Comparison of ENCODE assay signal across 18 mouse cellular contexts in the genomic region with DNA sequence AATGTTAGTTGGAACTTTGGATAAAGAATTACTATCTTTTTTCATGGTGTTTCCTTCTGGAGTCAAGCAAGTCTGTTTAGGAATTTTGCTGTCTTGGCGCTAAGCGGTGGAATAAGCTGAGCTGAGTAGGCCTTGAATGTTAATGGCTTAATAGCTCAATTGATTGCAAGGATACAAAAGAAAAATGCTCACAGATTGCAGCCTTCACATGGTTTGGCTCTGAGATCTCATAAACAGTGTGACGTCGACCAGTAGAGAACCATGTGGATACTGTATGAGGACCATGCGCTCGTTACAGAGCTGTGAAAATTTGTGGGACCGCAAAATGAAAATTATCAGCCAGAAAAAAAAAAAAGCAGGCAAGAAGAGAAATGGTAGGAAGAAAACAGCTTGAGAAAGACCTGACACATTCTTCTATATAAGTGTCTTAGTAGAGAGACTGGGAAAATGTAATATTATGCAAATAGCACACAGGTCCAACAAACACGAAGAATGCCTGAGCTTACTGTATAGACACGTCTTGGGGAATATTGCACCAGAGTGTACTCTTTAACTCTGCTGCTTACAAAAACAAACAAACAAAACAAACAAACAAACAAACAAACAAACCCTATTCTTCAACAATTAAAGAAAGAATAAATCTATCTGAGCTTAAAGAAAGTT.
DNase-seq lines count a peak whose midpoint lies in the region; ATAC-seq and TF ChIP-seq lines count a peak whose summit lies in the region.
"Had no signal": no experiment of that assay in that cellular context is flagged by ENCODE, and none has a peak within 500 bp of the region (broad histone marks: within the 10 kb centered on the region; RNA-seq: fewer than 3 reads in every experiment).

No protein-coding gene starts in this region.

- no peaks in the 10 kb centered on the region for H3K36me3 ChIP-seq in lung, postnatal 0 days (ENCODE audit: insufficient read depth, low read length)
- H3K36me3 ChIP-seq: embryonic facial prominence, embryonic 10.5 days; G1E; heart, embryonic 12.5 days; hindbrain, embryonic 10.5 days had no signal

- no peak for TF ChIP-seq CTCF in layer of hippocampus, adult 2 months (conservative IDR thresholded peaks at IDR 0.05)
- TF ChIP-seq CTCF in lung, postnatal 0 days (IDR thresholded peaks at IDR 0.05): no peak
- no peak for TF ChIP-seq CTCF in brain, embryonic 14.5 days (IDR thresholded peaks at IDR 0.05; ENCODE audit: borderline replicate concordance, extremely low read depth, insufficient read depth, insufficient read length)

- DNase-seq in cerebellum, postnatal 10 days: peak; percentile 41 to 43
- no peak for DNase-seq in cerebellum, adult 9-11 months
- DNase-seq in layer of hippocampus, adult 2 months (ENCODE audit: low spot score in 2 of 2): no peak
- no peak for DNase-seq in layer of hippocampus, adult 11-12 months (ENCODE audit: low spot score)
- DNase-seq in lung, postnatal 0 days (ENCODE audit: low spot score): no peak
- DNase-seq in lung, postnatal 10 days: no peak
- peak; percentile 87 for DNase-seq in brain, embryonic 14.5 days (ENCODE audit: low read depth)
- DNase-seq in cerebellum, adult 11-12 months: no peak
- DNase-seq: adrenal gland, adult 8-10 months; B cell, adult 2 months; cerebellum, adult 11 months; gastrocnemius, postnatal 14 days had no signal

- H3K9me3 ChIP-seq in lung, postnatal 0 days (ENCODE audit: low read length): no peaks in the 10 kb centered on the region
- H3K9me3 ChIP-seq: embryonic facial prominence, embryonic 10.5 days; G1E; heart, embryonic 12.5 days; hindbrain, embryonic 10.5 days had no signal

- no peak overlapping the region for H3K4me2 ChIP-seq in lung, postnatal 0 days (replicated peaks; ENCODE audit: low read depth, low read length)
- H3K4me2 ChIP-seq: heart, embryonic 12.5 days; hindbrain, embryonic 14.5 days had no signal

- H3K4me3 ChIP-seq in layer of hippocampus, adult 2 months: no peak overlapping the region
- no peak overlapping the region for H3K4me3 ChIP-seq in lung, postnatal 0 days (ENCODE audit: low read depth, low read length)
- H3K4me3 ChIP-seq: embryonic facial prominence, embryonic 10.5 days; heart, embryonic 12.5 days; hindbrain, embryonic 10.5 days had no signal

- peak overlapping the region; percentile 28 for H3K27ac ChIP-seq in layer of hippocampus, adult 2 months
- H3K27ac ChIP-seq in lung, postnatal 0 days (ENCODE audit: low read length): no peak overlapping the region
- H3K27ac ChIP-seq: embryonic facial prominence, embryonic 10.5 days; hindbrain, embryonic 10.5 days; hindbrain, embryonic 14.5 days had no signal

- no peak for TF ChIP-seq POLR2A in brain, embryonic 14.5 days (IDR thresholded peaks at IDR 0.05; ENCODE audit: borderline replicate concordance, extremely low read depth, insufficient read depth, insufficient read length, poor library complexity, severe bottlenecking)

- H3K27me3 ChIP-seq in lung, postnatal 0 days (replicated peaks; ENCODE audit: insufficient read depth, low read length): no peaks in the 10 kb centered on the region
- H3K27me3 ChIP-seq: heart, embryonic 12.5 days had no signal

- TF ChIP-seq EP300 in lung, postnatal 0 days (IDR thresholded peaks at IDR 0.05): no peak

- peak; percentile 19; the same call in 1 of the 2 replicates for ATAC-seq in lung, postnatal 0 days
- ATAC-seq: CD4-positive, CD25-positive, alpha-beta regulatory T cell, adult 4 months had no signal

- H3K4me1 ChIP-seq in lung, postnatal 0 days (ENCODE audit: insufficient read depth, low read depth, low read length): no peaks in the 10 kb centered on the region
- H3K4me1 ChIP-seq: heart, embryonic 12.5 days; hindbrain, embryonic 10.5 days had no signal

- WGBS in lung, postnatal 0 days: 77% methylated on average over 9 of the region's 9 CpGs

- H3K9ac ChIP-seq in lung, postnatal 0 days (replicated peaks; ENCODE audit: low read depth): no peak overlapping the region
- H3K9ac ChIP-seq: heart, embryonic 12.5 days; hindbrain, embryonic 14.5 days had no signal

Comparison
In these comparisons a context has a peak if more than half of its experiments do, and no peak if none do; other contexts are left out.
1. DNase-seq: peak in cerebellum, postnatal 10 days (2 of 2) and brain, embryonic 14.5 days (single experiment); none in cerebellum, adult 9-11 months (single experiment), layer of hippocampus, adult 2 months (0 of 2), layer of hippocampus, adult 11-12 months (single experiment), lung, postnatal 0 days (single experiment), lung, postnatal 10 days (single experiment) and cerebellum, adult 11-12 months (single experiment).